Mouse (Mus musculus): Measurements from ENCODE around the gene Pes1.
"Not testable (repeated sequence)": the region's sequence is repeated elsewhere in the genome, so short reads cannot be mapped to it uniquely, and the experiment has no call there.

Gene Pes1

DNA sequence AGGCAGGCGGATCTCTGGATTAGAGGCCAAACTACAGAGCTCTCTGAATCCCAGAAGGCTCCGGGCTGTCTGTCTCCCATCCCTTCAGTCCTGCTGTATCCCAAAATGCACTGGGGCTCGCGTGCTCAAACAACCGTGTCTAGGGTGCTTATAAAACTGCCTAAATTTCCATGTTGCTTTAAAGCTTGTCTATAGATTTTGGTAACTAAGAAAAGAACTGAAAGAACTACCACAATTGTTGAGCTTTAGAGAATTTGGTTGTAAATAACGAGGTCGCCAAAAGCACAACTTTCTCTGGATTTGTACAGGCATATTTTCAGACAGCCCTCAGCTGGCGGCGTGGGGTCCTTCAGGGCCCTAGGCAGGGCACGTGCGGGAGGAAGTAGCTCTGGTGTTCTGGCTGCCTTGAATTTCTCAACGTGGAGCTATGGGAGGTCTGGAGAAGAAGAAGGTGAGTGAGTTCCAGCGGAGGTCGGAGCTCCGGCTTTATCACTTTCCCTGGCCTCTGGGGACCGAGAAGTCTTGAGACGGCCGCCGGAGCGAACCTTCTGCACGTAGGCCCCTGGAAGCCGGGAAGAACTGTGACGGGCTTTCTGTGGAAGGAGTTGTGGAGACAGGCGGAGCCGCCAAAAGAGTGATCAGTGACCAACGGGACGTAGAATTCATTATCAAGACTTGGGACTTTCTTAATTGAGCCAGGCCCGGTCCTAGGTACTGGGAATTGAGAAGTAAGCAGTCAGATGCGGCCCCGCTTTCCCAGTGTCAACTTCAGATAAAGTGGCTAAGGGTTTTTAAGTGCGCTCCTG, at the start of gene Pes1:
TSS of gene Pes1 (plus strand) at position 366 of the 806 bp plus-strand sequence.
- peak; percentile 73 for DNase-seq

DNA sequence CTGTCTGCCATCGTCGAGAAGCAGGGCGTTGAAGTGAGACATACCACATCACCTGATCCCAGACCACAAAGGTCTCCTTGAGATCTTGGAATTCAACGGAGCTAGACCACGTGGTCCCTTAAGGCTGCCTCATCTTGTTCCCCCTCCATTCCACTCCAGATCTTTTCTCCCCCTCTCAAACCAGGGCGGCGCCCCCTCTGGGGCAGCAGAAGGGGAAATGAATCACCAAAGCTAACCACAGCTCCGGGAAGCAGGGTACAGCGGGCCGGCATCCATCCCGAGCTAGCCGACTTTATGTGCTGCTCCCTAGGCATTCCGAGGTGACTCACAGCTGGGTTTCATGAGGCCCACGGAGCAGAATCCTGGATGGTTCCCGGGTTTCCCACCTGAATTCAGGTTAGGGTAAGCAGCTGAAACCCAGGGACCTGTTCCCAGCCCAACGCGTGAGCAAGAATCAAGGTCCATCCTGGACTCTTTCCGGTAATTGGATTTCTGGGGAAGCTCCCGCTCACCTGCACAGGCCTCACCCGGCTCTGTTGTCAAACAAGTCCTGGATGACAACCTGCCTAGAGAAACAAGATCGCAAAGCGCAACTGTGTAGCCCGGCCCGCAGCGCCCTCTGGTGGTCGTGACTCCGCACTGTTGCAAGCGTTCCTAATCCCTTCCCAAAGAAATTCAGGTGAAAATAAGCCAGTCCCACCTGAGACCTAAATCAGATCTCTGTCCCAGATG, 49.5 kb upstream of the Pes1 start, which contains the start of gene Slc35e4:
TSS of gene Slc35e4 (minus strand) at position 556 of the 732 bp plus-strand sequence.
- peak; percentile 96 for DNase-seq

DNA sequence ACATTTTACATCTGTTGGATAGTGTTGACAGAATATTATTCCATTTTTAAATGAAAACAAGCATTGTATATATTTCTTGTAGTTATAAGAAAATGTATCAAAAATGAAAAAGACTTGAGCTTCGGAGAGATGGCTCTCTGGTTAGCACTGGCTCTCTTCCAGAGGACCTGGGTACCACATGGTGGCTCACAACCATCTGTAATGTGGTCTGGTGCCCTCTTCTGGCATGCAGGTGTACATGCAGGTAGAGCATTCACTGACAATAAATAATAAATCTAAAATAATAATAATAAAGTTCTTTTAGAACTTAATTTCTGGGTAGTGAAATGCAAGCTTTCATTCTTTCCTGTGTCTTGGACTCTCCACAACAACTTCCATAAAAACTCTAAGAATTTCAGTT, 45.0 kb upstream of the Pes1 start:
- no peak for DNase-seq

DNA sequence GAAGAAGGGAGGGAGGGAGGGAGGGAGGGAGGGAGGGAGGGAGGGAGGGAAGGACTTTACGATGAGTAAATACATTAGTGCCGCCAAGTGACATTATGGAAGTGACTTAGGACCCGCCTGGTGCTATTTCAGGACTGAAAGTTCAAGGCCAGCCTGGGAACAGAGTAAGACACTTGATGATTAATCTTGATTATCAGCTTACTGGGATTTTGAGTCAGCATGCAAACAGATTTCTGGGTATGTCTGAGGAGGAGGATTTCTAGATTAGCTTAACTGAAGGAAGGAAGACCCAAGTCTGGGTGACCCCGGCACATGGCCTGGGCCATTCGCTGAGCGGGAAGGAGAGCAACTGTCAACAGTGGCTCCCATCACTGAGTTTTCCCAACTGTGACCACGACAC, 43.3 kb upstream of the Pes1 start:
- DNase-seq: no peak

DNA sequence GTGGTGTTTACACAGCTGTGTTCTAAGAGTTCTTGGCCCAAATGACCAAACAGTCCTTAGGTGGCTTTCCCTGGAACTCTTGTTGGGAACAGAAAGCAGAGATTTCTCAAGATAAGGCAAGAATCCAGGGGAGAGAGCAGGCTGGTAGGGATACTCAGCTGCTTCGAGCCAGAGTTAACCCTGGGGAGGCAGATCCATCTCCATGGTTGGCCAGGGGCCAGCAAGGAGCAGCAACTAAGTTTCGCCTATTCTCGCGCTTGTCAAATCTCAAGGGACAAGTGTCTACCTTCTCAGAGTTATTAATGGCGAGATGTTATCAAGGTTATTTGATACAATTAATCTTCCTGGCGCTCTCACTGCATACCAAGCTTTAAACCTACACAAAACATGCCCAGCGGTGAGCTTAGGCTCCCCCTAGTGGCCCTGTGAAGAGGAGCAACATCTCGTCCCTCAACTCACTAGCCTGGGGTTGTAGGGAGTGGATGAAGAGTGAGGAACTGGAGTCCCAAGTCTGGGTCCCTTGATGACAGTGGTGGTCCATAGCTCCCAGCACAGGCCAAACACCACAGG, 42.4 kb upstream of the Pes1 start:
- peak; percentile 56 for DNase-seq

GRCm38 (mm10) chr11:3922115-3922514, 41.7 kb upstream of the Pes1 start:
- no peak for DNase-seq

DNA sequence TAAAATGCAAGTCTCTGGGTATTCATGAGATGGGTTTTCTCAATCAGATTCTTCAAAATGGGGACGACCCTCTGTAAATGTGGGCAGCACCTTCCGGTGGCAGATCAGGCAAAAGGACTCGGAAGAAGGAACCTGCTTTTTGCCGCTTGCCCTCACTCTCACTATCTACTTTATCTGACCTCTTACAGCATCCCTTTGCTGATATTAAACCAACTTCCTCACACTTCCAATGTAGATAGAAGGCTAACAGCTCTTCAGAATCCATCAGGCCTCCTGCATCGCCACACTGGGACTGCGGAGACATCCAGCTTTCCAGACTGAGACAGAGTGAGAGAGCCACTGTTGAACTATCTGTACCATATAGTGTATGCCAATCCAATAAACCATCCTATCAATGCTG, 41.0 kb upstream of the Pes1 start:
- no peak for DNase-seq

- DNase-seq: no peak
These were observed 37.9 kb upstream of the Pes1 start for GRCm38 (mm10) chr11:3925916-3926315.

DNA sequence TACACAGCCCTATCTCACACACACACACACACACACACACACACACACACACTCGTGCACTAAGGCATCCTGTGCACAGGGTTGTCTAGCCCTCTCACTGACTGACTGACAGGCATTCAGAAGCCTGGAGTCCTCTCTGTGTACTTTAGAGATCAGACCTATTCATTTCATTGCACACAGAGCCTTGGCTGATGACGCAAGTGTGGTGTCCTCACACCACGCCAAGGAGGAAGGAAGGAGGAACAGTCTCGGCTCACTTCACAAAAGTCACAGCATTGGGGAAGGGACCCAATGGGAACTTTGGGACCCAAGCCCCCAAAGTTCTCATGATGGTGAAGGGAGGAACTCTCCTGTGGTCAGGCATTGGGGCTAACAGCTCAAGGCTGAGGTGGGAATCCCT, 33.8 kb upstream of the Pes1 start:
- DNase-seq: no peak

- no peak for DNase-seq
These were observed 32.8 kb upstream of the Pes1 start for GRCm38 (mm10) chr11:3930931-3931330.

DNA sequence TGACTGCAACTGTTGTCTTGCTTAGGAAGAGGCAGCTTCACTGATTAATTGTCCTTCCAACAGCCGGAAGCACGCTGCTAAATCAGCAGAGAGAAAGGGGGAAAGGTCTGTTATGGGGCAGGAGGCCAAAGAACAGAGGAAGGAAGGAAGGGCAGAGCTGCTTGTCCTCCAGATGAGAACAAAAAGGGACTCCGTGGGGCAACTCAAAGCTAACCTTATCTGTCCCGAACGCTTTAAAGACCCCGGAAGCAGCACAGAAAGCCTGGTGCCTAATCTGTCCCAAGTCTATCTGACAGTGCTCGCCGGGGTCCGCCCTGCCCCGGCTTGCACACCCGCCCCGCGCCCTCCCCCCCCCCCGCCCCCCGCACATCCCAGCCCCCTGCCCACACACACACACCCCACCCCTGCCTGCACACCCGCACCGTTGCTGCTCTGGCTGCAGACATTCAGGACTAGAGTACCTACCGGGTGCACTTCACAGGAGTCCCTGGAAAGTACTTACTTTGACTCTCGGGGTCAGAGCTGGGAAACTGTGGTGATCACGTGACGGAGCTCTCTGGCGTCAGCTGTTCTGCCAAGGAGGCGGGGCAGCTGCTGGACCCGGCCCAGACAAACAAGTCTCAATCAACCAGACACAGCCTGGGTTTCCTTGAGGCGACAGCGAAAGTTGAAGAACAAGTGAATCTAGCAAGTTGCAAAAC, 32.1 kb upstream of the Pes1 start, which contains the start of gene Tcn2:
TSS of gene Tcn2 (minus strand) at position 649 of the 701 bp plus-strand sequence.
- DNase-seq: peak; percentile 62

DNA sequence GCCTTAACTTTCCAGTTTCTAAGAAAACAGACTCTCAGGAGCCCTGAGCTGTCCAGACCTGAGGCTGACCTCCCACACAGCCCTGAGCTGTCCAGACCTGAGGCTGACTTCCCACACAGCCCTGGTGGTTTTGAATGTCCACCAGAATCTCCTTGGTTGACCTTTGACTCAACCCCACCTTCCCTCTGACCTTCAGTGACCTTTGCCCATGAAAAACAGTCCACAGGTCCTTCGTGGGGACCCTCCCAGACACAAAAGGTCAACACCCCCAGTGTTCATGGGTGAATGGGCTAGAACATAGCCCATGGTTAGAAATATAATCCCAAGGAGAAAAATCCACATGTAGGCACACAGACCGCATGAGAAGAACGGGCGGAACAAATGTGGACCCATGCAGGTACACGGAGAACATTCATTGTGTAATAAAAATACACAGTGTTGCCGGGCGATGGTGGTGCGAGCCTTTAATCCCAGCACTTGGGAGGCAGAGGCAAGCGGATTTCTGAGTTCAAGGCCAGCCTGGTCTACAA, 30.0 kb upstream of the Pes1 start:
- no peak for DNase-seq

- no peak for DNase-seq
These were observed 28.6 kb upstream of the Pes1 start for GRCm38 (mm10) chr11:3935135-3935534.

DNA sequence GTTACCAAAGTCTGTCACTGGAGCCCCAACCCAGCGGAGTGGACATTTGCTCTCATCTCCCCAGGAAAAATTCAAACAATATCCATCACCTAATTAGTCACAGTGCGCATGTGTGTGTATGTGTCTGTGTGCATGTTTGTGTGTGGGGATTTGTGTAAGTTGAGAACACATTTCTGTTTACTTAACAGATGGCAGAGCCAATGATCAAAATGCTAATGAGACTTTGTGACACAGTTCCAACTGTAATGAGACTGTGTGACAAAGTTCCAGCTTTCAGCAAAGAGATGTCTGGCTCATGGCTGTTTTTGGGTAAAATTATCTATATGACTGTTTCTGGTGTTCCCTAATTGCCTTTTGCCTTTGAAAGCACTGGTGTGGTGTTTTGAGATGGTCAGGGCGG, 27.5 kb upstream of the Pes1 start:
- no peak for DNase-seq

DNA sequence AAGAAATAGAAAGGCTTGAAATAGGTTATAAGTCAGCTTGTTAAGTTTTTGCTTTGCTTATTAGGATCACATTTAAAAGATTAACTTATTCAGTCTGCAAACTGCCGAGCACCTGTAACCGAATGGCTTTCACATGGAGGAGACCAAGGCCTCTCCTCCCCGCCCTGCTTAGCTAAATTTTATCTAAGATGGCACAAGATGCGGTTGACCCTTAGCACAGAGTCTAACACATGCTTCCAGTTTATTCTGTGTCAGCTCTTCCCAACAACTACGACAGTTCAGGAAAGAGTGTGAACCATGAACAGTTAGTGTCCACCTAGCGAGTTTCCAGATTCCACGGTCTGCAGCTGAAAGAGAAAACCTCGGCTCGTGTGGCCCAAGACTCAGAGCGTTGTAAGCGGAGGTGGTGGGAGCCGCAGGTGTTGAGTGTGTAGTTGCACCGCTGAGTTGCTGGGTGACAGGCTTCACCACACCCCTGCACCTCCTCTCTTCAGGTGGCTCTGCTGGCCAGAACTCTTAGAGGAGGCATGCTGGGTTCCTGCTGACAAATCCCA, 26.4 kb upstream of the Pes1 start:
- no peak for DNase-seq

DNA sequence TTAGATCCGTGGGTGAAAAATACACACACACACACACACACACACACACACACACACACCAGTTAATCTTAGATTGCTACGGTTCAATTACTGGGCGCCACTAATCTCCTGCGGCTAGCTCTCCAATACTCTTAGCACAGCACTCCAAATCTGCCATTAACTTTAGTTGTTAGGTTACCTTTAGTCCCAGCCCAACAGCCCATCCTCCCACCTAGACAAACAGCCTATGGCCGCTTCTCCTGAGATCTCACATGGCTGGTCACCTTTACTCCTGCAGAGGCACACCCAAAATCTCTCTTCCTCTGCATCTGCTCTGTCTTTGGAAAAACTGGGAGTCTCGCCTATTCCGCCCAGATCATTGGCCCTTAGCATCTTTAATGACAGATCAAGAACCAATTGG, 22.4 kb upstream of the Pes1 start:
- DNase-seq: no peak

DNA sequence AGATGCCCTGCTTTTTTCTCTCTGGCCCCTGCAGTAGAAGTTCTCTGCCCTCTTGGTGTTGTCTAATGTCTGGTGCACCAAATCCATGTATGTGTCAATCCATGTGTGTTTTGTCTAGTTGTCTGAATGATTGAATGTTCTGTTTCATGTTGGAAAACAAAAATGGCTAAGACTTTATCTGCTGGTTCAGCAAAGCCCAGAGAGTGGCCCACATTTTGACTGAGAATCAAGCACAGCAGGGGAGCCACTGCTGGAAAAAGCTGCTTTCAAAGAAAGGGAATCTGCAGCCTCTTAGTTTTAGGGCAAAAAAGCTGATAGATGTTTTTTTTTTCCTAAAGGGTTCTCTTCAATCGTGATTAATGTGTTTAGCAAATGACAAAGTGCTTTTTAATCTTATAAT, 17.4 kb upstream of the Pes1 start:
- DNase-seq: no peak

GRCm38 (mm10) chr11:3954876-3955275, 8.9 kb upstream of the Pes1 start:
- DNase-seq: not testable (repeated sequence)

- DNase-seq: not testable (repeated sequence)
These were observed 8.4 kb upstream of the Pes1 start for GRCm38 (mm10) chr11:3955371-3955770.

DNA sequence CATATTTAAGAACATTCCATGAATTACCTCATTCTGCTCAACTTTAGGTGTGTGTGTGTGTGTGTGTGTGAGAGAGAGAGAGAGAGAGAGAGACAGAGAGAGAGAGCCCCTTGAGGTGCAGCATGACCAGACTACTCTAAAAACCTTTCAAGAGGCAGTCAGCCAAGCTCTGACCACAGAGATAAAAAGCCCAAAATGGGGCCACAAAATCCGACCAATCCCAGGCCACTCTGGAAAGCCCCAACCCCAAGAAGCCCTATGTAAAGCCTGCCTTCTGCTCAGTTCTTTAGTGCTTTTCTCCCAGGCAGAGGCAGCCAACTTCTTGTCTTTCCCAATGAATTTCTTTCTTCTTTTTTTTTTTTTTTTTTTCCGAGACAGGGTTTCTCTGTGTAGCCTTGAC, 2.9 kb upstream of the Pes1 start:
- DNase-seq: no peak

DNA sequence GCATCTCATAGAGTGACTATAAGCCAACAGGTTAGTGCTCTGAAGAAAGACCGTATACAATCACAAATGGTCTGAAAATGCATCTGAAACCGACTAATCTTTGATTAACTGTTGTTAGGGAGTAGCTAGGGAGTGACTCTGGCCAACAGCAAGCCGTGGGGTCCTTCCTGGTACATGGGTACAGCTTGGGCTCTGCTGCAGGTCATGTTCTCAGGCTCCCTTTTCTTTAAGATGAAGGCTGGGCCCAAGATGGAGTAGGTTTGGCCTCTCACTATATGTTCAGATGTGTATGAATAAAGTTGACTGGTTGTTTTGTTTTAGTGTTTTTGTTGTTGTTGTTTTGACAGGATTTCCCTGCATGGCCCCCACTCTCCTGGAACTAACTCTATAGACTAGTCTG, 2.0 kb upstream of the Pes1 start:
- DNase-seq: no peak

DNA sequence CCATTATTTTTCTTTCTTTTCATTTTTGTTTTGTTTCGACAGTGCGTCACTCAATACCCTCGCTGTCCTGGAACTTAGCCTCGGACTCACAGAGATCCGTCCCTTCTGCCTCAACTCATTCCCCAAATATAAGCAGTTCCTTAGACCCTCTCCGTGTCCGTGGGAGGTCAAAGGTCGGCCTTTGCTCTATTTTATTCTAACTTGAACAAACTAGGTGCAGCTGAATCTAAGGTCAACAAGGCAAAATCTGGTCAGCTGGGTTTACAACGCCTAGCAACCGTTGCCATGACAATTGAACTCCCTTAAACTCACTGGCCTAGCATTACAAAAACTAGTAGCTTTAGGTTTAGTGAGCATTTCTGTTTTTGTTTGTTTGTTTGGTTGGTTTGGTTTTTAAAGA, 620 bp upstream of the Pes1 start:
- DNase-seq: peak; percentile 21
